Mouse (Mus musculus): ENCODE measurements around the gene Gpr25.
A peak's percentile ranks its signal among the peaks of the same experiment; 100 is the strongest.

The Gpr25 gene

DNA sequence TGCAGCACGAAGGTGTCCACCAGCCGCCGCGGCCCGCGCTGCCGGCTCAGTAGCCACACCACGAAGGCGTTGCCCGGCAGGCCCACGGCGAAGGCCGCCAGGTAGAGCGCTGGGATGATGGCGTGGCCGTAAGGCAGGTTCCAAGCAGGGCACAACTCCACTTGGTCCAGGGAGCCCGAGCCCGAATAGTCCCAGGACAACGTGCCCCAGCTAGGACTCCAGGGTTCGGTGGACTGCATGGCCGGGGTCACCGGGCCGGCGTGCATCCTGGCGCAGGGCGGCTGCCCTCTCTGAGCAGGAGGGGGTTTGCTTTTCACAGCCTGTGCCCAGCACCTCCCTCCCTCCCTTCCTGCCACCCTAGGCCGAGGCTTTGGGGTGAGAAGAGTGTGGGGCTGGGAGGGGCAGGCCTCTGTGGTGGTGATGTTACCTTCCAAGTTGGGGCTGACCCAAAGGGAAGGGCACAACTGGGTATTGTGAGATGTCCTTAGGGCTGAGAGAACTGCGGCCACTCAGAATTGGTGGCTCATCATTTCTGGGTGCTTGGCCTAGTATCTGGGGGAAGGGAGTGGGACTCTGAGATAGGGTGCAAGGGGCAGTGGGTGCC lies at the start of gene Gpr25:
Gene Gpr25, minus strand, starts transcription at position 239 of the 604 bp plus-strand sequence.
- DNase-seq (ENCODE audit: low spot score in 2 of 2): no peak

DNA sequence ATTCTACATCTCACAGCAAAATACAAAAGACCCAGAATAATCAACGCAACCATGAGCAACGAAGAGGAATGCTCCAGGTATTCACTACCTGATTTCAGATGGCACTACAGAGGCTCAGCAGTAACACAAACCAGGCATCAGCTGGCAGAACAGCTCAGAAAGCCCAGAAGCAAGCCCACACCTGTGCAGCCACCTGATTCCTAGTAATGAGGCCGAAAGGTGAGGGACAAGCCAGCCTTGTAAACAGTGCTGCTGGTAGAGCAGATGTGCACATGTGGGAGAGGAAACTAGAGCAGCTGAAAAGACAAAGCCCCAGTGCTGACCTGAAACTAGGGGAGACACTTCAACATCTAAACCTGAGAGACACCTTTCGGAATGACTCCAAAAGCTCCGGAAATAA lies 48.5 kb upstream of the Gpr25 start:
- DNase-seq (ENCODE audit: low spot score in 2 of 2): no peak

GRCm38 (mm10) chr1:136306424-136306823 lies 45.8 kb upstream of the Gpr25 start:
- DNase-seq (ENCODE audit: low spot score in 2 of 2): peak in 1 of 2 experiments; percentile 24

GRCm38 (mm10) chr1:136293961-136294360 lies 33.3 kb upstream of the Gpr25 start:
- DNase-seq (ENCODE audit: low spot score in 2 of 2): no peak

DNA sequence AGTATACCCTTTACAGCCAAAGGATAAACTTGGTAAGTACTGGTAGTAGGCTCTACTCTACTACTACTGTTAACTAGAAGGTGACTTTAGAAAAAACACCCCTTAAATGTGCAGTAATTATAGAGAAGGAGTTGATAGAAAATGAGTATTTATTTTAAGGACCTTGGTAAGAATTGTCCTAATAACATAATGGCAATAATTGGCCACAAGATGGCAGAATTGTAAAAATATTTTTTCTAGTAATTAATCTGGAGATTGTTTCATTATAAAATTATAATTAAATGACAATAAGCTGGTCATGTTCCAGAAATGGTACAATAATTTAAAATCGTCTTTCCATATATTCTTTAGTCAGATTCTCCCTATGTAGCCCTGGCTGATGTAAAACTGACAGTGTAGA lies 29.1 kb upstream of the Gpr25 start:
- no peak for DNase-seq (ENCODE audit: low spot score in 2 of 2)

- DNase-seq (ENCODE audit: low spot score in 2 of 2): no peak
These were observed 16.7 kb upstream of the Gpr25 start for GRCm38 (mm10) chr1:136277366-136277765.

DNA sequence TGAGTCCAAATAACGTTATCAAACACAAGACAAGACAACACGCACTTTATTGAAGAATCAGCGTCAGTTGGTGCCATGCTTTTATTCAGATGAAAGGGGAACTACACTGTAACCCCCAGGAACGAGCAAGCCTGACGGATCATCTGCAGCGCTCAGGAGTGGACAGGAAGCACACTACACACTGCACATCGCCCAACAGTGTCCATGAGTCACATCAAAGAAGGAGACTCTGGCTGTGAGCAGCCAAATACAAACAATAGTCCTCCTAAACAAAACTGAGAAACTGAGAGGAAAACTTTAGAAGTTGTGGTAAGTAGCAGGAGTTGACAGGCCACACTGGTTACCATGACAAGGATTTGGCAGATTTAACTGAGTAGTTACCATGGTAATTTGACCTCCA lies 7.6 kb upstream of the Gpr25 start:
- no peak for DNase-seq (ENCODE audit: low spot score in 2 of 2)

- DNase-seq (ENCODE audit: low spot score in 2 of 2): no peak
These were observed 5.5 kb upstream of the Gpr25 start for GRCm38 (mm10) chr1:136266127-136266526.

DNA sequence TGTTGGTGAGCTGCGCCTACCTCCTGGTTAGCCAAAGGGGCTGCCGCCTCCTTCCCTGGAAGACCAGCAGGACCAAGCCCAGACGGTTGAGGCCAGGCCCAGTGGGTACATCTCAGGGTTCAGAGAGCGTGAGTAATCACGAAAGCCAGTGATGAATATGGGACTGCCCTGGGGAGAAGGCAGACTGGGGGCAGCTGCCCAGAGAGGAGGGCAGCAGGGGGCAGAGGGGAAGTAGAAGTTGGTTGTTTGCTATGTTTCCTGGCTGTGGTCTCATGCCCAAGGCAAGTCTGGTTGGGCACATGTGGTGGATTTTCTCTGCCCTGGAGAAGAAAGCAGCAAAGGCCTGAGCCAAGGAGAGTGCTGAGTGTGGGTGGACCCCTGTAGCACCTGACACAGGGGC lies 2.7 kb upstream of the Gpr25 start:
- DNase-seq (ENCODE audit: low spot score in 2 of 2): no peak

DNA sequence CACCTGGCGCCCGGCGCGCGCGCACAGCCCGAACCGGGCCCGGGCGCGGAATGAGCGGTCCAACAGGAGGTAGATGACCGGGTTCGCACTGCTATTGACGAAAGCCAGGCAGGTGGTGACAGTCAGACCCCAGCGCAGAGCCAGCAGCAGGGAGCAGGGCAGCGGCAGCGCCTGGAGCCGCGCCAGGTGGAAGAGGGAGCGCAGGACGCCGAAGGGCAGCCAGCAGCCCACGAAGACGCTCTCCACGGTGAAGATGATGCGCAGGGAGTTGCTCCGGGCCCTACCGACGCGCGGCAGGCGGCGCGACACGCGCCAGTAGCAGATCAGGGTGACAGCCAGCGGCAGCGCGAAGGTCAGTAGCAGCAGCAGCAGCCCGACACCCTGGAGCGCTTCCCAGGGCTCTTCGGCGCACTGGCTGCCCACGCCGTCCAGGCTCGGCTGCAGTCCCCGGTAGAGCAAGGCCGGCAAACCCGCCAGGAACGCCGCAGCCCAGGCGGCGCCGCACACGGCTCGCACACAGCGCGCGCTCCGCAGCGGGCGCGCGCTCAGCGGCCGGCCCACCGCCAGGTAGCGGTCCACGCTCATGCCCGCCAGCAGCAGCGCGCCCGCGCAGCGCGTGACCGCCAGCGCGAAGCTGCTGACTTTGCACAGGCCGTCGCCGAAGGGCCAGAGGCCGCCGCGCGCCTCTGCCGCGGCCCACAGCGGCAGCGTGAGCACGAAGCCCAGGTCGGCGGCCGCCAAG lies 609 bp downstream of the Gpr25 start:
- no peak for DNase-seq (ENCODE audit: low spot score in 2 of 2)

DNA sequence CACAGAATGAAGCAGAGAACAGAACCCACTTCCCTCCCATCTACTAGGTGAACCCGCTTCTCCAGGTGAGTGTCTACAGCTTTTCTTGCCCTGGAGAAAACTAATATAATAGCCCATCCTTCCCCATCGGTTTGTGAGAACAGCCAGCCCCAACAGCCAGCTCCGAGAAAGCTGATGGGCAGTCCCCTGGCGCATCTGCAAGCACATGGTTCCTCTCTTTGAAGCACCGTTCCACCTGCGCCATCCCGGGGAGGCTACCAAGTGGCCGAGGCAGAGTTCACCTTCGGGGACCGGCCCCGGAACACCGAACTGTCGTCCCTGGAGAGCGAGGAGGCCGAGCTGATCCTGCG lies 1.2 kb downstream of the Gpr25 start:
- no peak for DNase-seq (ENCODE audit: low spot score in 2 of 2)

DNA sequence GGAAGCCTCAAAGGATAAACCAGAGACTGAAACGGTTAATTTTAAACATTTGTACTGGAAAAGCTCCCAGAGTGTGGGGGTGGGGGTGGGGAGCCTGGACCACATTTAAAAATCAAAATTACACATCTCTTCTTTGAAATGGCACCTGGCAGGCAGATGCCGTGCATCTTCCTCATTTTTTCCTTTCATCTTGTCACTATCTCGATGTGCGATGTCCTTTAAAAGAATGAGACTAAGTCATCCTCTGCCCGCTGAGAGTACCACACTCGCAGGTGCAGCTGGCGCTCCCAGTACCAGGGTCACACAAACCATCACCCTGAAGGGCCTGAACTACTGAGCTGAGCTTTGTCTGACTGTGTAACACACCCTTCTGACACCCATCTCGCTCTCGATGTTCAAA lies 2.2 kb downstream of the Gpr25 start:
- no peak for DNase-seq (ENCODE audit: low spot score in 2 of 2)

- DNase-seq (ENCODE audit: low spot score in 2 of 2): no peak
These were observed 5.0 kb downstream of the Gpr25 start for GRCm38 (mm10) chr1:136255657-136256056.

- DNase-seq (ENCODE audit: low spot score in 2 of 2): no peak
These were observed 5.5 kb downstream of the Gpr25 start for GRCm38 (mm10) chr1:136255174-136255573.

- no peak for DNase-seq (ENCODE audit: low spot score in 2 of 2)
These were observed 6.1 kb downstream of the Gpr25 start for GRCm38 (mm10) chr1:136254503-136255065.

DNA sequence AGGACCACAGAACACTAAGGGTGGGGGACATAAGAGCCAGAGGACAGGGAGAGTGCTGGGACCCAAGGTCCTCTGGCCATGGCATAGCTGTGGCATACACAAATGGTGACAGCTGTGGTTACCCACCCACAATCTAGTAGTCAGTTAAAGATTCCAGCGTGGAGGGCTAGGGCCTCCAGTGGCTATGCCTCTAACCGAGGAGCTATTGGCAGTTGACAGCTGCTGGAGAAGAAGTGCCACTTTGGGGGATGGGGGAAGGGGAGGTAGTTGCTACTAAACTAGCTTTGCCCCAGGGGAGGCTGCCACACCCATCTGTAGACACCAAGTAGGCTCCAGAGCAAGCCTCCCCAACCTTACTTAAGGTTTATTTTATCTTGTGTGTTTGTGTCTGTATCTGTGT lies 7.2 kb downstream of the Gpr25 start:
- peak; percentile 51 to 66 for DNase-seq (ENCODE audit: low spot score in 2 of 2)

DNA sequence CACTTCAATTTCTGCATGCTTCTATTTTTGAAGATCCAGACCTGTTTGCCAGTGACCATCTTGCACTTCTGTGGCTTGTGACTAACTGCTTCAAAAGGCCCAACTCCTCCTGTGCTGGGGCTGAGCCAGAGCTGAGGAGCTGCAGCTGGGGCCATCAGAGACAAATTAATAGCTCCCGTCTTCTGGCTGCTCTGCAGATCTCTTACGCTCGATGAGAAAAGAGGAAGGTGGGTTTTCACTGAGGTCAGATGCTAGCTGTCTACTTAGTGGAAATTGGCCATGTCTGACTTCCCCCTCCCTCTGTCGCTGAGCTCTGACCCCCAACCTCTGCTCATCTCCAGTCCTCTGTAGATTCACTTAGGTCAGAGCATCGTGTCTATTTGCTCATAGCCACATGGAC lies 11.0 kb downstream of the Gpr25 start:
- peak; percentile 45 to 46 for DNase-seq (ENCODE audit: low spot score in 2 of 2)

GRCm38 (mm10) chr1:136247393-136247792 lies 13.3 kb downstream of the Gpr25 start:
- DNase-seq (ENCODE audit: low spot score in 2 of 2): no peak

- DNase-seq (ENCODE audit: low spot score in 2 of 2): no peak
These were observed 16.2 kb downstream of the Gpr25 start for GRCm38 (mm10) chr1:136244469-136244868.

GRCm38 (mm10) chr1:136241801-136242200 lies 18.9 kb downstream of the Gpr25 start:
- DNase-seq (ENCODE audit: low spot score in 2 of 2): no peak

GRCm38 (mm10) chr1:136238495-136238894 lies 22.2 kb downstream of the Gpr25 start:
- no peak for DNase-seq (ENCODE audit: low spot score in 2 of 2)

- DNase-seq (ENCODE audit: low spot score in 2 of 2): no peak
These were observed 26.0 kb downstream of the Gpr25 start for GRCm38 (mm10) chr1:136234595-136235092.

All from spleen, postnatal 36 days (tissue).